21 mouse cellular contexts compared by ENCODE assay signal in genomic region chr6:115859258-115859657, GRCm38 (mm10). TPM values are rescaled to one million over a fixed set of nuclear protein-coding genes. Genes with fewer than 3 reads are reported as not detected.
DNase-seq lines count a peak whose midpoint lies in the region; ATAC-seq and TF ChIP-seq lines count a peak whose summit lies in the region.
"Had no signal": no experiment of that assay in that cellular context is flagged by ENCODE, and none has a peak within 500 bp of the region (broad histone marks: within the 10 kb centered on the region; RNA-seq: fewer than 3 reads in every experiment).

No protein-coding gene starts in this region.

- no peak overlapping the region for H3K4me2 ChIP-seq in stomach, embryonic 15.5 days
- no peak overlapping the region for H3K4me2 ChIP-seq in forebrain, postnatal 0 days (ENCODE audit: low read depth)
- H3K4me2 ChIP-seq in midbrain, embryonic 16.5 days (ENCODE audit: low read length) = no peak overlapping the region
- H3K4me2 ChIP-seq: embryonic facial prominence, embryonic 13.5 days; limb, embryonic 15.5 days; neural tube, embryonic 13.5 days had no signal

- H3K9me3 ChIP-seq in stomach, embryonic 15.5 days = no peaks in the 10 kb centered on the region
- H3K9me3 ChIP-seq in forebrain, postnatal 0 days (ENCODE audit: low read length) = no peaks in the 10 kb centered on the region
- H3K9me3 ChIP-seq in midbrain, embryonic 16.5 days (replicated peaks; ENCODE audit: control insufficient read depth, low read length, poor library complexity, severe bottlenecking) = no peaks in the 10 kb centered on the region
- H3K9me3 ChIP-seq: embryonic facial prominence, embryonic 13.5 days; forebrain, embryonic 10.5 days; limb, embryonic 15.5 days; neural tube, embryonic 13.5 days had no signal

- H3K27me3 ChIP-seq in stomach, embryonic 15.5 days (replicated peaks) = no peaks in the 10 kb centered on the region
- H3K27me3 ChIP-seq in forebrain, postnatal 0 days (ENCODE audit: insufficient read depth, low read length) = no peaks in the 10 kb centered on the region
- H3K27me3 ChIP-seq in midbrain, embryonic 16.5 days (ENCODE audit: control insufficient read depth, insufficient read depth, low read depth, low read length) = no peaks in the 10 kb centered on the region
- H3K27me3 ChIP-seq: embryonic facial prominence, embryonic 13.5 days; limb, embryonic 15.5 days; neural tube, embryonic 13.5 days had no signal

- TF ChIP-seq CTCF in forebrain, postnatal 0 days (IDR thresholded peaks at IDR 0.05; ENCODE audit: low read depth) = no peak

- 0 out of 2 replicates have a peak, but pooled peaks have one; percentile 19 for ATAC-seq in stomach, embryonic 15.5 days (ENCODE audit: insufficient read depth, low FRiP score, low read depth)
- ATAC-seq in forebrain, postnatal 0 days = no peak
- ATAC-seq in midbrain, embryonic 16.5 days = no peak
- ATAC-seq: hindbrain, embryonic 16.5 days had no signal

- no peak overlapping the region for H3K4me3 ChIP-seq in stomach, embryonic 15.5 days (replicated peaks)
- H3K4me3 ChIP-seq in forebrain, postnatal 0 days (ENCODE audit: low read depth, low read length) = no peak overlapping the region
- no peak overlapping the region for H3K4me3 ChIP-seq in midbrain, embryonic 16.5 days (ENCODE audit: low read depth, low read length)
- H3K4me3 ChIP-seq: embryonic facial prominence, embryonic 13.5 days; forebrain, embryonic 10.5 days; gastrocnemius, adult 2 months; heart, adult 2 months; layer of hippocampus, adult 2 months; limb, embryonic 15.5 days; neural tube, embryonic 13.5 days had no signal

- H3K4me1 ChIP-seq in stomach, embryonic 15.5 days = peaks cover 29% of the 10 kb centered on the region
- H3K4me1 ChIP-seq in forebrain, postnatal 0 days (ENCODE audit: insufficient read depth) = no peaks in the 10 kb centered on the region
- peaks cover 2% of the 10 kb centered on the region for H3K4me1 ChIP-seq in midbrain, embryonic 16.5 days (ENCODE audit: control insufficient read depth, insufficient read depth, low read length)

- peak; percentile 12 for DNase-seq in thymus, postnatal 0 days (ENCODE audit: low spot score)
- DNase-seq in thymus, adult 18-20 months = no peak
- peak; percentile 46 to 47 for DNase-seq in kidney, adult 8-10 months
- DNase-seq in liver = peak; percentile 37
- no peak for DNase-seq in forebrain, postnatal 0 days
- no peak for DNase-seq in layer of hippocampus, postnatal 25 days (ENCODE audit: extremely low spot score in 1 of 2, low spot score in 1 of 2)
- DNase-seq: adrenal gland, adult 8-10 months; cerebellum, adult 18-20 months; gastrocnemius, adult 2 months; heart, adult 2 months; heart, postnatal 36 days had no signal

- H3K36me3 ChIP-seq in stomach, embryonic 15.5 days = no peaks in the 10 kb centered on the region
- H3K36me3 ChIP-seq in forebrain, postnatal 0 days (ENCODE audit: insufficient read depth) = peaks cover 11% of the 10 kb centered on the region; the same call in 1 of the 2 replicates
- H3K36me3 ChIP-seq in midbrain, embryonic 16.5 days (ENCODE audit: control insufficient read depth, insufficient read depth, low read length) = no peaks in the 10 kb centered on the region; the same call in 1 of the 2 replicates

- WGBS in stomach, embryonic 15.5 days = 42% methylated on average over 4 of the region's 4 CpGs
- WGBS in forebrain, postnatal 0 days = 47% methylated on average over 4 of the region's 4 CpGs
- 66% methylated on average over 4 of the region's 4 CpGs for WGBS in midbrain, embryonic 16.5 days

- H3K9ac ChIP-seq in stomach, embryonic 15.5 days = no peak overlapping the region
- H3K9ac ChIP-seq in forebrain, postnatal 0 days = no peak overlapping the region
- no peak overlapping the region for H3K9ac ChIP-seq in midbrain, embryonic 16.5 days (ENCODE audit: low read depth, low read length)
- H3K9ac ChIP-seq: embryonic facial prominence, embryonic 13.5 days; limb, embryonic 15.5 days; neural tube, embryonic 13.5 days had no signal

- peak overlapping the region; percentile 28; the same call in 1 of the 2 replicates for H3K27ac ChIP-seq in stomach, embryonic 15.5 days
- no peak overlapping the region for H3K27ac ChIP-seq in forebrain, postnatal 0 days (ENCODE audit: low read depth, low read length)
- no peak overlapping the region for H3K27ac ChIP-seq in midbrain, embryonic 16.5 days (ENCODE audit: low read length)
- H3K27ac ChIP-seq: embryonic facial prominence, embryonic 13.5 days; forebrain, embryonic 10.5 days; gastrocnemius, adult 2 months; heart, adult 2 months; layer of hippocampus, adult 2 months; limb, embryonic 15.5 days; neural tube, embryonic 13.5 days had no signal

RNA-seq across cellular contexts. Expression of gene Ift122, which starts 6.0 kb away (rescaled TPM):
- 8.2 and 11.0 TPM in 2 replicates for polyA plus RNA-seq in thymus, postnatal 0 days (2015; fragmentation: Nextera tagmentation; extraction: Ambion mirVana)
- 18.8 and 18.9 TPM in 2 replicates for polyA plus RNA-seq in stomach, embryonic 15.5 days (2015; fragmentation: Nextera tagmentation; extraction: Ambion mirVana)
- 27.1 and 32.6 TPM in 2 replicates for total RNA-seq in forebrain, postnatal 0 days (2014; rRNA removed)
- 17.6 and 25.6 TPM in 2 replicates for polyA plus RNA-seq in forebrain, postnatal 0 days (2015; fragmentation: Nextera tagmentation; extraction: Ambion mirVana)
- polyA plus RNA-seq in midbrain, embryonic 16.5 days (2015; fragmentation: Nextera tagmentation; extraction: Ambion mirVana) = 35.2 and 36.8 TPM in 2 replicates
- total RNA-seq in layer of hippocampus, postnatal 25 days (2021) = 10 to 100 TPM; 26.7 to 28.7 TPM

RNA-seq across cellular contexts. Expression of gene Mbd4, which starts 6.1 kb away (rescaled TPM):
- polyA plus RNA-seq in thymus, postnatal 0 days (2015; fragmentation: Nextera tagmentation; extraction: Ambion mirVana) = 18.7 and 20.8 TPM in 2 replicates
- 15.4 and 19.4 TPM in 2 replicates for polyA plus RNA-seq in stomach, embryonic 15.5 days (2015; fragmentation: Nextera tagmentation; extraction: Ambion mirVana)
- 6.6 and 6.7 TPM in 2 replicates for total RNA-seq in forebrain, postnatal 0 days (2014; rRNA removed)
- polyA plus RNA-seq in forebrain, postnatal 0 days (2015; fragmentation: Nextera tagmentation; extraction: Ambion mirVana) = 4.3 and 6.8 TPM in 2 replicates
- polyA plus RNA-seq in midbrain, embryonic 16.5 days (2015; fragmentation: Nextera tagmentation; extraction: Ambion mirVana) = 8.9 and 10.1 TPM in 2 replicates
- total RNA-seq in layer of hippocampus, postnatal 25 days (2021) = 1 to 10 TPM; 5.8 to 6.1 TPM

RNA-seq across cellular contexts. Expression of gene Efcab12, which starts 21.0 kb away (rescaled TPM):
- polyA plus RNA-seq in thymus, postnatal 0 days (2015; fragmentation: Nextera tagmentation; extraction: Ambion mirVana) = 0.20 and 0.33 TPM in 2 replicates
- 0.58 and 0.71 TPM in 2 replicates for polyA plus RNA-seq in stomach, embryonic 15.5 days (2015; fragmentation: Nextera tagmentation; extraction: Ambion mirVana)
- total RNA-seq in forebrain, postnatal 0 days (2014; rRNA removed) = 2.4 and 4.4 TPM in 2 replicates
- 1.4 and 1.7 TPM in 2 replicates for polyA plus RNA-seq in forebrain, postnatal 0 days (2015; fragmentation: Nextera tagmentation; extraction: Ambion mirVana)
- 3.1 and 3.2 TPM in 2 replicates for polyA plus RNA-seq in midbrain, embryonic 16.5 days (2015; fragmentation: Nextera tagmentation; extraction: Ambion mirVana)
- 1 to 10 TPM; 2.8 to 3.8 TPM for total RNA-seq in layer of hippocampus, postnatal 25 days (2021)
- total RNA-seq: gastrocnemius, adult 2 months; monocyte, adult 5-6 weeks had no signal
- polyA plus RNA-seq: C2C12 had no signal

RNA-seq across cellular contexts. Expression of gene Rpl32, which starts 50.7 kb away (rescaled TPM):
- polyA plus RNA-seq in thymus, postnatal 0 days (2015; fragmentation: Nextera tagmentation; extraction: Ambion mirVana) = 3,802 and 3,817 TPM in 2 replicates
- 2,176 and 2,210 TPM in 2 replicates for polyA plus RNA-seq in stomach, embryonic 15.5 days (2015; fragmentation: Nextera tagmentation; extraction: Ambion mirVana)
- total RNA-seq in forebrain, postnatal 0 days (2014; rRNA removed) = 1,524 and 2,855 TPM in 2 replicates
- 1,212 and 1,517 TPM in 2 replicates for polyA plus RNA-seq in forebrain, postnatal 0 days (2015; fragmentation: Nextera tagmentation; extraction: Ambion mirVana)
- 855 and 922 TPM in 2 replicates for polyA plus RNA-seq in midbrain, embryonic 16.5 days (2015; fragmentation: Nextera tagmentation; extraction: Ambion mirVana)
- total RNA-seq in layer of hippocampus, postnatal 25 days (2021) = 100 to 1,000 TPM; 471 to 520 TPM

Comparison
In these comparisons a context has a peak if more than half of its experiments do, and no peak if none do; other contexts are left out.
1. DNase-seq: peak in thymus, postnatal 0 days (single experiment), kidney, adult 8-10 months (2 of 2) and liver (single experiment); none in thymus, adult 18-20 months (0 of 2), forebrain, postnatal 0 days (single experiment) and layer of hippocampus, postnatal 25 days (0 of 2).